Mouse (Mus musculus): ENCODE measurements around the gene Asb16.

The Asb16 gene

DNA sequence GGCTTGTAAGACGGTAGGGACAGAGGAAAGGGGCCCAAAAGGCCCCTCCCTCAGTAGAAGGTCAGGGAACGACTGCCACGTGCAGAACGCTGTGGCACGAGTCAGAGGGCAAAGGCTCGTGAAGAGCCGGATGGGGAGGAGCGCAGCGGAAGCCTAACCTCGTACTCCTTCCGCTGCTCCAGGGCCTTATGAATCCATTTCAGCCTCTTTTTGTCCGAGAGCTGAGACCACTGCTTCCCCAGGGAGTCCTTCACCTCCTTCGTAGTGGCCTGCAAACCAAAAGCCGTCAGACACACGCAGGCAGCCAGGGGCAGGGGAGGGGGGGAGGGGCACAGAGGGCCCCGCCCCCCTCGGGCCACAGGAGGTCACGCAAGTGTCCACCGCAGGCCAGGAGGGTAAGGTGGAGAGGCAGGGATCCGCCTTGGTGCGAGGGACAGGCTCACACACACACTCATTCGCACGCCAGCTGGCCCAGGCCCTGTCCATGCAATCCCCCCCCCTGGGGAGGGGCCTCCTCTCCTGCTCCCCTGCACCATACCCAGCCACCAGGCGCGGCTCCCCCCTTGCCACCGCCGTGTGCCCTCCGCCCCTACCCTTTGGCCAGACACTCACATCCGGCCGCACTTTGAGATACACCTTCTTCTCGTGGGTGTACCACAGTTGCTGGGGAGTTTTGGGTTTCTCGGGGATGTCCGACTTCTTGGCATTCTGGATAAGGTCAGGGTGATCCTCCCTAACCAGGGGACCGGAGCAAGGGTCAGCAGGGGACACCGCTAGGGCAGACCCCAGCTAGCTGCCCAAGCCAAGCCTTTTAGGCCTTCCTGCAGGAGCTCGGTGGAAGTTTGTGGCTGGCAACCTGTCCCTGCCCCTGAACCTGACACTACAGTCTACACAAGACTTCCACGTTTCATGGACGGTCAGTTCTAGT lies 42.5 kb downstream of the Asb16 start:
- DNase-seq (ENCODE audit: low spot score in 2 of 2) = no peak

DNA sequence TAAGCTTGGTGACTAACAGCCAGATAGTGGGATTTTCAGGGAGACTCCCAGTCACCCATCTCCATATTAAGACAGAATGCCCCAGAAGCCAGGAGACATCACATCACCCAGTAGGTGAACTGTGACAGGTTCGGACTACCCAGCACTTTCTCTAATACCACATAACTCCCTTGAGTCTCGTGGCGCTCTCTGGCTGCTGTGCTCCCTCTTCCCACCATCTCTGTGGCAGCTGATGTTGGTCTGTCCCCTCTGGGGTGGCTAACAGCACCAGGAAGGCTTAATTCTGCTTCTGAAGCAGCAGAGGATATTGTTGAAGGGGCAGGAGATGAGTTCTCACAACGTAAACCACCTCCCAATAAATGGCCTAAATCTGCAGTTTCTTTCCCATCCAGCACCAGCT lies 43.4 kb downstream of the Asb16 start:
- DNase-seq (ENCODE audit: low spot score in 2 of 2) = no peak

- DNase-seq (ENCODE audit: low spot score in 2 of 2) = no peak
These were observed 44.0 kb downstream of the Asb16 start for GRCm38 (mm10) chr11:102312586-102312985.

GRCm38 (mm10) chr11:102314321-102314720 lies 45.8 kb downstream of the Asb16 start:
- DNase-seq (ENCODE audit: low spot score in 2 of 2) = no peak

DNA sequence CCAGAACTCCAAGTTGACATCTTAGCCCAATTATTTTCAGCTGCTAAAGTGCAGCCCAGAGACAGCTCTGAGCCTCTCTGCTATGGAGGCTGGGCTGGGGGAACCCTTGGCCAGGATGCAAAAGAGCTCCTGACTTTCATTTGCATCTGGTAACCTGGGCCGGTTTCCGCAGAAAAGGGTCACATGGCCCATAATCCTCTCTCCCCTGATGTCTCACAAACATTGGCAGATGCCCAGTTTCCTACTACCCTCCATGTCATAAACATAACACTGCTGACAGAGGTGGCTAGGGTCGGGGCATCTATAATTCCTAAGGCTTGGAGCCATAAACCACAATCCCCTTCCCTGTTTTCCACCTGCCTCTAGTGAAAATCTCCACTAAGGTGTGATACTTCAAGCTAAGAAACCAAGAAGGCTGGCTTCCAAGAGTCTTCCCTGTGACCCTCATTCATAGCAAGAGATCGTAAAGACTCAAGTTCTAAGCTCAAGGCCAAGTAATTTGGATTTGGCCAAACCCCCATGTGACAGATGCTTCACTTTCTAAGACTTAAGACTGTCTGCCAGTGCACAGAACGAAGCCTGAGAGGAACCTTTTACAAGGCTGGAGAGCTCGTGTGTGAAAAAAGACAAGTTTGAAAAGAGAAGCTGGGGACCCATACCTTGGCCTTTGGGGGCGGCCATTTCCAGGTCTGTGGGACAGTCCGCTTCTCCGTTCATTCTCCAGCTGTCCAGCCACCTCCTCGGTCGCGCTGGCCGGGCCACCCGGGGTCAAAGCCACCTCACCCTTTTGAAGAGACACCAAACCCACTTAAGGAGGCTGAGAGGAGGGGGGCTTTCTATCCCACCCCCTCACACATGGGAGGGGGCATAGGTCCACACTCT lies 47.4 kb downstream of the Asb16 start:
- peak in 1 of 2 experiments; percentile 67 for DNase-seq (ENCODE audit: low spot score in 2 of 2)

DNA sequence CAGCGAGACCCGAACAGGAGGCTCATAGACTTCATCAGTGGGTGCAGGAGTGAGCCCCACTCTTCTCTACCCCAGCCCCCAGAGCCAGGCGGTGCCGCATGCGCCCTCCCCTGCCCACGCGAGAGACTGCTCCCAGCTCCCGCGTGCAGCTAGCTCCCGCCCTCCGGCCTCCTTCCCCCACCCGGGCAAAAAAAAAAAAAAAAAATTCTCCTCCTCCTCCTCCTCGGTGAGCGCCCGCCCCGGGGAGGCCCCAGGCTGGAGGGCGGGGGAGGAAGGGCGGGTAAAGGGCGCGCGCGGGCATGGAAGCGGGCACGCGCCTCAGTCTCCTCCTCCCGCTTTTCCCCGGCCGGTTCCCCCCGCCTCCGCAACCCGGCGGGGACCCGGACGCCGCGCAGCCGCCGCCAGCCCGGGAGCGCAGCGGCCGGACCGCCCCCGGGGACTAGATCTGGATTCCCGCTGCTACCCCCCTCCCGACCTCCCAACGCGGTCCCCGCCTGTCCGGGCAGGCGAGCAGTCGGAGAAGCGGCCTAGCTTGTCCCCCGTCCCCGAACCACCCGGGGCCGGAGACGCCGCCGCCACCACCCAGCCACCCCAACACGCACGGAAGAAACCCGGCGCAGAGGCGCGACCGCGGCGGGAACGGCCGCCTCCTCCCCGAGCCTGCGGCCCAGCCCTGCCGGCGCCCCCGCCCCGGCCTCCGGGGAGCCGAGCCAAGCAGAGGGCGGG lies 48.2 kb downstream of the Asb16 start:
- peak; percentile 82 to 87 for DNase-seq (ENCODE audit: low spot score in 2 of 2)

DNA sequence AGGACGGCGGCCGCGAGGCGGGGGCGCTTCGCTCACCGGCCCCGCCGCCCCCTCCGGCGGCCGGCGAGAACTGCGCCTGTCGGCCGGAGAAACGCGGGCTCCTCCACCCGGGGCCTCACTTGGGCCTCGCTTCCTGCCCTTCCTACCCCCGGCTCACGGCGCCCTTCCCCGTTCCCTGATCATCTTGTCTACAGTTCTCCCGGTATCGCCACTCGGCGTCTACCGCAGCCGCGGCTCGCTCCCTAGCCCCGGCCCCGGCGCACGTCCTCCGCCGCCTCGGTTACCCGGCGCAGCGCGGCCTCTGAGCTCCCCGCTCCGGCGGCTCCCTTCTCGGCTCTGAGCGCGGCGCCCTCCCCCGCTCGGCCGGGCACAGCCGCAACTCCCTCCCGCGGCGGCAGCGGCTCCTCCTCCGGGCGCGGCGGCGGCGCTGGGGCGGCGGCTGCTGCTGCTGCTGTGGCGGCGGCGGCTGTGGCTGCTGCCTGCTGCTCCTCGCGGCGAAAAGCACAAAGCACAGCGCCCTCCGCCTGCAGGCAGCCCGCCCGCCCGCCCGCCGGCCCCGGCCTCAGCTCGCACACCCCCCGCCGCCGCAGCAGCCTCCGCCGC lies 48.9 kb downstream of the Asb16 start:
- DNase-seq (ENCODE audit: low spot score in 2 of 2) = peak in 1 of 2 experiments; percentile 70

DNA sequence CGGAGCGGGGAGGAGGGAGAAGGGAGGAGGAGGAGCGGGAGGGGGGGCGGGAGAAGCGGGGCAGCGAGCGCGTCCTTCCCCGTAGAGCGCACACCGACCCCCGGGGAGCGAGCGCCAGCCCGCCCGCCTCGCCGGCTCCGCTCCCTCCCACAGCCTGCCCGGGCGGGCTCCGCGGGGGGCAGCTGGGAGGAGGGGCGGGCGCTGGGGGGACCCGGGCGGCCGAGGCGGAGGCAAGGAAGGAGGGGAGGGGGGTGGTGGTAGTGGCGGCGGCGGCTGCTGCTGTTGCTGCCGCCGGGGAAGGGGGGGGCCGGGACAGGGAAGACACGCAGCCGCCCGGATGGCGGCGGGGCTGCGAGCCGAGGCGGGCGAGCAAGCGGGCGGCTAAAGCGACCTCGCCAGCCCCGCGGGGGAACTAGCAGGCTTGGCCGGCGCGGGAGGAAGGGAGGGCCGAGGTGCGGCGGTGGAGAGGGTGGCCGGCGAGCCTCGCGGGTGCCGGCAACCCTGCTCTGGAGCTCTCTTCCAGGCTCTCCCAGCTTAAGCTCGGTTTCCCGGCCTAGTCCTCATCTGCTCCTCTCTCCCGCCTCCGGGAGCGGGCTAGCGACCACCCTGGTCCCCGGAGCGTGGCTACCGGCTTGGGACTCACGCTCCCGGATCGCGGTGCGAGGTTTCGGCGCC lies 49.5 kb downstream of the Asb16 start:
- no peak for DNase-seq (ENCODE audit: low spot score in 2 of 2)

DNA sequence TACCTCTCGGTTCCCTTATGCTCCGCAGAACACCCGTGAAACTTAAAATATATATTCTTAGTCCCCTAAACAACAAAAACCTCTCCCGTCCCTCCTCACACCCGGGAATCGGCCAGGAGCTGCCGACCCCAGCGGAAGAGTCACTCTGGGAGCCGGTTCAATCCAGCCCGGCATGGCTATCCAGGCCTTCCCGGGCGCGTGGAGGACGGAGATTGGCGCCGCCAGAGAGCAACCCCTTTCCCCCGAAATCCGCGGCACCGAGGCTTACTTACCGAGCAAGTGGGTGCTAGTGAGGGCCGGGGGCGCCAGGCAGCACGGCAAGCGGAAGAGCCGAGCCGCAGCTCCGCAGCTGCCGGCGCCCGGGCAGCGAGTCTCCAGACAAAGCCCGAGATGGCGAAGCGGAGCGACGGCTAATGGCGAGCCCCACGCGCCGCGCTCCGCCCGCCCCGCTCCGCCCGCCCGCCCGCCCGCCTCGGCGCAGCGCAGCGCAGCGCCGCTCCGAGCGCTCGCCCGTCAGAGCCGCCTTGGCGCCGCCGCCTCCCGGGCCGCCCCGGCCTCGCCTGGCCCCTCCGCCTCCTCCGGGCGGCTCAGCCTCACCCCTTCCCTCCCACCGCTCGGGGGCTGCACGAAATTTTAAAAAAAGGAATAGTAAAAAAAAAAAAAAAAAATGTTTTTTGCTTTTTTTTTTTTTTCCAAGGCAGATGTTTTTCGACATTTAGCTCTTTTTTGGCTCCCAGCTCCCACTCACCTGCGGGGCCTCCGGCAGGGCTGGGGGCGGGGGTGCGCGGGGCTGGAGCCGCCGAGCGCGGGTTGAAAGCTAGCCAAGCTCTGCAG lies 50.2 kb downstream of the Asb16 start:
- DNase-seq (ENCODE audit: low spot score in 2 of 2) = peak in 1 of 2 experiments; percentile 55

- DNase-seq (ENCODE audit: low spot score in 2 of 2) = peak; percentile 81 to 82
These were observed 50.9 kb downstream of the Asb16 start, which contains the start of gene Ubtf for GRCm38 (mm10) chr11:102319410-102319792. Ubtf (minus strand) TSS chr11:102319742.

DNA sequence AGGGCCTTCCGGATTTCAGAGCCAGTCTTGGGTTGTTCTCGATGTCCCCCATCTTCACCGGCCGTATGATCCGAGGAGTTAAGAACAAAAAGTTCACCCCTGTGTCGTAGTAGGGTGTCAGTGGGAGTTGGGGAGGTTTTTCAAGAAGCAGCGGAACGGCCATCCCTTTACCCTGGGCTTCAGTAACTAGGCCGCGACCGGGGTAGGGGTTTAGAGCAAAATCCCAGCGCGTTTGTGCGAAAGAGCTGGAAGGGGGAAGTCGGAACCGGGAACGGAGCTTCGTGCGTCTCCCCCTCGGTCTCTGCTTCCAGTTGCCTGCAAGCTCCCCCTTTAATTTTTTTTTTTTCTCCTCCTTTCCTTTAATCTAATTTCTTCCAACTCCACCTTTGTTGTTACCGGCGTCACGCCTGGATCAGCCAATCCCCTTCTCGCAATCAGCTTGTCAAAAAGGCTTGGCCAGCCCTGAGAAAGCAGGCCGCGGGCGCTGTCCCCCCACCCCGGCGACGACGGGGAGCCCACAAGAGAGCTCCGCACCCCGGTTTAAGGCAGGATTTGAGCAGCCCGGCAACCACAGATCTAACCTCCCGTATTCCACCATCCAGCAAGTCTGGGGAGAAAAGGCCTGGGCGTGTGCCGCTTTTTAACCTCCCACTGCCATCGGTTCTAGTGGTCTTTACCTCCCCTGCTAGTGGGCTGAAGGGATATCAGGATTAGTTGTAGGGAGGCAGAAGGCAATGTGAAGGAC lies 51.6 kb downstream of the Asb16 start:
- DNase-seq (ENCODE audit: low spot score in 2 of 2) = peak; percentile 89 to 90

GRCm38 (mm10) chr11:102320686-102321005 lies 52.1 kb downstream of the Asb16 start:
- DNase-seq (ENCODE audit: low spot score in 2 of 2) = peak; percentile 73 to 79

GRCm38 (mm10) chr11:102321931-102322330 lies 53.4 kb downstream of the Asb16 start:
- no peak for DNase-seq (ENCODE audit: low spot score in 2 of 2)

GRCm38 (mm10) chr11:102323516-102323915 lies 55.0 kb downstream of the Asb16 start:
- no peak for DNase-seq (ENCODE audit: low spot score in 2 of 2)

GRCm38 (mm10) chr11:102327250-102327649 lies 58.7 kb downstream of the Asb16 start:
- DNase-seq (ENCODE audit: low spot score in 2 of 2) = no peak

DNA sequence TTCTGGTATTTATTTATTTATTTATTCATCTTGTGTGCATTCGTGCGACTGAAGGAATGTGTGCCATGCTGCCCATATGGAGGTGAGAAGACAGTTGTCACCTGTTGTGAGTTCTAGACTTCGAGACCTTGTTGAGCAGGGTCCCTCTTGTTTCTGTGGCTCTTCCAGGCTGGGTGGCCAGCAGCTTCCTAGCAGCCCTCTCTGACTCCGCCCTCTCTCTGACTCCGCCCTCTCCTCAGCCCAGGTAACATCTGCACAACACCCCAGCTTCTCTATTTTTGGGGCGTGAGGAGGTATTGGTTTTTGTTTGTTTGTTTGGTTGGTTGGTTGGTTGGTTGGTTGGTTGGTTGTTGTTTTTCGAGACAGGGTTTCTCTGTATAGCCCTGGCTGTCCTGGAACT lies 59.3 kb downstream of the Asb16 start:
- DNase-seq (ENCODE audit: low spot score in 2 of 2) = no peak
